In the genomic region with DNA sequence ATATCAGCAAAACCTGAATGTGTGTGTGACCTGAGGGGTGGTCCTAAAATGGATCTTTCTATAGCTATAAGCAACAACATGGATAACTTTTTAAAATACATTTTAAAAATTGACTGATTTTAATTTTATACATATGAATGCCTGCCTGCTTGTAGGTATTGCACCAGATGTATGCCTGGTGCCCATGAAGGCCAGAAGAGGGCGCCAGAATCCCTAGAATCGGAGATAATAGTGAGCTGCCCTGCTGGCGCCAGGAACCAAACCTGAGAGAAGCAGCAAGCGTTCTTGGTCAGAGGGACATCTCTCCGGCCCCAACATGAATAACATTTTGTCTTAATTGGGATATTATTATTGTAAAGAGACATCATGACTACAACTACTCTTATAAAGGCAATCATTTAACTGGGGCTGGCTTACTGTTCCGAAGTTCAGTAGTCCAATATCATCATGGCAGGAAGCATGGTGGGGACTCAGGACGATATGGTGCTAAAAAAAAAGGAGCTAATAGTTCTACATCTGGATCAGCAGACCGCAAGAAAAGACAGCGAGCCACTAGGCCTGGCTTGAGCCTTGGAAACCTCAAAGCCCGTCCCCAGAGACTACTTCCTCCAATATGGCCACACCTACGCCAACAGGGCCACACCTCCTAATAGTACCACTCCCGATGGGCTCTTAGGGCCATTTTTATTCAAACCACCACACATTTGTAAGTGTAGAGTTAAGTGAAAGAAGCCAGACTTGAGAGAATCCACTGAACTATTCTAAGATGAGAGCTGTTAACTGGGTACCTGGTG, we compare ENCODE assay signal across 8 mouse cellular contexts. TPM values are rescaled to one million over a fixed set of nuclear protein-coding genes. Genes with fewer than 3 reads are reported as not detected.
DNase-seq lines count a peak whose midpoint lies in the region.

No protein-coding gene starts in this region.

- peaks cover 27% of the 10 kb centered on the region for H3K27me3 ChIP-seq in limb, embryonic 10.5 days (ENCODE audit: low read depth, poor library complexity, severe bottlenecking)

- WGBS in limb, embryonic 10.5 days = 57% methylated on average over 12 of the region's 12 CpGs

- no peak overlapping the region for H3K4me3 ChIP-seq in limb, embryonic 10.5 days

- no peaks in the 10 kb centered on the region for H3K36me3 ChIP-seq in limb, embryonic 10.5 days

- peaks cover 6% of the 10 kb centered on the region for H3K4me1 ChIP-seq in limb, embryonic 10.5 days

- no peak overlapping the region for H3K27ac ChIP-seq in limb, embryonic 10.5 days

- H3K9me3 ChIP-seq in limb, embryonic 10.5 days (replicated peaks) = no peaks in the 10 kb centered on the region

- peak; percentile 45 to 70 for DNase-seq in cerebellum, postnatal 14 days
- DNase-seq in cerebellum, adult 11 months = no peak
- DNase-seq in left cerebral cortex, postnatal 4 days = peak; percentile 68
- DNase-seq in left cerebral cortex, postnatal 14 days (ENCODE audit: low spot score in 2 of 2) = no peak
- DNase-seq in adrenal gland, postnatal 25 days = peak; percentile 55
- peak; percentile 49 for DNase-seq in limb, embryonic 10.5 days (ENCODE audit: low spot score)
- DNase-seq in retina, postnatal 7 days (ENCODE audit: low read depth, low spot score) = peak; percentile 30
- no peak for DNase-seq in left cerebral cortex, adult 11 months (ENCODE audit: low spot score)

- intact Hi-C loops in left cerebral cortex, postnatal 4 days (cut with DNase I) = no loop called here
- intact Hi-C loops in left cerebral cortex, postnatal 14 days (cut with DNase I) = no loop called here

RNA-seq across cellular contexts. Expression of gene Il20ra, which starts 3.9 kb away (rescaled TPM):
- not detected for total RNA-seq in left cerebral cortex, postnatal 4 days (2021)
- under 1 TPM; 0.32 to 0.33 TPM for total RNA-seq in left cerebral cortex, postnatal 14 days (2021)
- 2.8 and 6.1 TPM in 2 replicates for total RNA-seq in adrenal gland, postnatal 25 days (2021)
- 0.06 and 0.20 TPM in 2 replicates for polyA plus RNA-seq in limb, embryonic 10.5 days (2016; fragmentation: Nextera tagmentation; extraction: Ambion mirVana)

Comparison
In these comparisons a context has a peak if more than half of its experiments do, and no peak if none do; other contexts are left out.
1. DNase-seq: peak in cerebellum, postnatal 14 days (2 of 2), left cerebral cortex, postnatal 4 days (single experiment), adrenal gland, postnatal 25 days (single experiment), limb, embryonic 10.5 days (single experiment) and retina, postnatal 7 days (single experiment); none in cerebellum, adult 11 months (single experiment), left cerebral cortex, postnatal 14 days (0 of 2) and left cerebral cortex, adult 11 months (single experiment).